Mouse (Mus musculus) spleen, adult 10 weeks (tissue): ENCODE results near the gene Olfr352. TPM values are rescaled to one million over a fixed set of nuclear protein-coding genes. Genes with fewer than 3 reads are reported as not detected.

Source experiments
- polyA plus RNA-seq: library from polyadenylated mRNA; stranded (reverse); fragments of 350-450 nt; fragmentation: Illumina TruSeq; extraction: RNeasy Lipid Tissue Mini Kit (QIAGEN cat#74804); gene quantifications from one replicate; pipeline ENCODE4 v1.2.3, GENCODE M21; 2015; ENCODE audit warnings: low replicate concordance; ENCODE audit not compliant: insufficient read depth

Gene Olfr352
- not detected for polyA plus RNA-seq

GRCm38 (mm10) chr2:36868160-36868559 lies at the start of gene Olfr352:
Gene Olfr352, plus strand, starts transcription at chr2:36868460.

GRCm38 (mm10) chr2:36846010-36846409 lies 22.2 kb upstream of the Olfr352 start, which contains the start of gene Olfr350:
Gene Olfr350, plus strand, starts transcription at chr2:36846310.

GRCm38 (mm10) chr2:36862560-36862959 lies 5.7 kb upstream of the Olfr352 start, which contains the start of gene Olfr351:
Gene Olfr351, minus strand, starts transcription at chr2:36862660.

GRCm38 (mm10) chr2:36892836-36893235 lies 24.6 kb downstream of the Olfr352 start, which contains the start of gene Olfr353:
Gene Olfr353, minus strand, starts transcription at chr2:36892936.

GRCm38 (mm10) chr2:36905380-36905779 lies 37.1 kb downstream of the Olfr352 start, which contains the start of gene Olfr354:
Gene Olfr354, plus strand, starts transcription at chr2:36905680.

Other genes starting within 250 kb of the Olfr352 start
- gene Olfr345, start 228.4 kb upstream of the Olfr352 start, polyA plus RNA-seq: not detected
- not detected for gene Olfr346, start 182.7 kb upstream of the Olfr352 start, polyA plus RNA-seq
- not detected for gene Olfr347, start 136.6 kb upstream of the Olfr352 start, polyA plus RNA-seq
- gene Olfr348, start 84.2 kb upstream of the Olfr352 start, polyA plus RNA-seq: not detected
- not detected for gene Olfr50, start 77.9 kb upstream of the Olfr352 start, polyA plus RNA-seq
- not detected for gene Olfr3, start 51.4 kb upstream of the Olfr352 start, polyA plus RNA-seq
- not detected for gene Olfr350, start 22.1 kb upstream of the Olfr352 start, polyA plus RNA-seq
- gene Olfr351, start 5.8 kb upstream of the Olfr352 start, polyA plus RNA-seq: not detected
- not detected for gene Olfr353, start 24.5 kb downstream of the Olfr352 start, polyA plus RNA-seq
- not detected for gene Olfr354, start 37.2 kb downstream of the Olfr352 start, polyA plus RNA-seq
- gene Olfr355, start 60.4 kb downstream of the Olfr352 start, polyA plus RNA-seq: not detected
- not detected for gene Olfr356, start 68.7 kb downstream of the Olfr352 start, polyA plus RNA-seq
- gene Olfr357, start 125.4 kb downstream of the Olfr352 start, polyA plus RNA-seq: not detected
- not detected for gene Olfr358, start 140.9 kb downstream of the Olfr352 start, polyA plus RNA-seq
- gene Olfr360, start 197.3 kb downstream of the Olfr352 start, polyA plus RNA-seq: not detected
- not detected for gene Olfr361, start 220.8 kb downstream of the Olfr352 start, polyA plus RNA-seq
- not detected for gene Olfr362, start 249.4 kb downstream of the Olfr352 start, polyA plus RNA-seq